Mouse (Mus musculus) cortical plate, adult 2 months (tissue): ENCODE measurements around the gene Gm26661. TPM values are rescaled to one million over a fixed set of nuclear protein-coding genes. Genes with fewer than 3 reads are reported as not detected.

Experiments used
- H3K27ac ChIP-seq: fragments of 200-500 bp; 2 replicates; pipeline ENCODE4 v1.5.1; 2012; ENCODE audit warnings: low read length, control low read depth, inconsistent platforms; ENCODE audit not compliant: insufficient read depth
- H3K4me1 ChIP-seq: fragments of 200-500 bp; 2 replicates; pipeline ENCODE4 v1.6.1; 2011; ENCODE audit warnings: low read length; ENCODE audit not compliant: control insufficient read depth, insufficient read depth
- H3K4me3 ChIP-seq: fragments of 200-500 bp; 2 replicates; pipeline ENCODE4 v1.5.1; 2011; ENCODE audit warnings: mild to moderate bottlenecking, low read length, control low read depth; ENCODE audit not compliant: insufficient read depth
- CTCF ChIP-seq: fragments of 200-500 bp; IDR thresholded peaks from 2 replicates; pipeline ENCODE4 v1.5.1; 2011; ENCODE audit warnings: mild to moderate bottlenecking, control low read depth, low read length; ENCODE audit not compliant: insufficient read depth; ENCODE audit errors: extremely low read depth
- POLR2A ChIP-seq: fragments of 200-500 bp; IDR thresholded peaks from 2 replicates; pipeline ENCODE4 v1.6.1; 2011; ENCODE audit warnings: mild to moderate bottlenecking, low read length, control low read depth; ENCODE audit not compliant: insufficient read depth; ENCODE audit errors: extremely low read depth
- polyA plus RNA-seq: library from polyadenylated mRNA; depleted of rRNA; stranded (reverse); fragments of >200 nt; gene quantifications from 2 replicates; pipeline ENCODE4 v1.2.3, GENCODE M21; 2012

The Gm26661 gene
- polyA plus RNA-seq, 1 experiment = not detected

DNA sequence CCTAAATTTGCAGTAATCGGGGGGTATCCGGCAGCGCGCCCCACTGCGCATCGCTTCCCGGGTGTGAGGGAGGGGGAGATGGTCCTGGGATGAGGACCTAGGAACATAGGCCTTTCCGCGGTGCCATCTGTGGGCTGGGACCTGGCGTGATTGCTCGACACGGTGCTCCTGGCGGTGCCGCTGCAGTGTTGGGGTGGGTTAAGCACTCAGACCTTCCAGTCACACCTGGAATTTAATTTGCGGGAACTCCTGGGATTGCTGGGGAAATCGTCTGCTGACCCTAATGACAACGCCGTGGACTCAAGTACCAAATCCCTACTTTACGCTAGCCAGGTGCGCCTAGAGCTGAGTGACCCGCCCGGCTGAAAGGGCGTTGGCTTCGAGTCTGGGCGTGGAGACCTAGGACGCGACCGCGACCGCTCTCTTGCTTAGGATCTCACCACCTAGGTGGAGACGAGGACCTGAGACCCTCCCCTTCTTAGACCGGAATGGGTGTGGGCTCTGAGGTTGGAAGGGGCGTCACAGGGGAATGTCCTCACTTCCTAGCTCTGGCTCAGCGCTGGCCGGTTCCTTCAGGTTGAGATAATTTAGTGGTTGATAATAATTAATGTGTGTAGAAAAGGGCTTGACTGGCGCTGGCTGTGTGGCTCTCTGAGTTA is 27.2 kb downstream of the Gm26661 start:
- H3K4me1 ChIP-seq = no peaks in the 10 kb centered on the region; the same call in 1 of the 2 replicates
- peak overlapping the region; percentile 79 for H3K4me3 ChIP-seq
- H3K27ac ChIP-seq = no peak overlapping the region
- TF ChIP-seq POLR2A (no peak), CTCF (no peak)

GRCm38 (mm10) chr14:7819446-7819845 is 28.1 kb downstream of the Gm26661 start:
- TF ChIP-seq POLR2A (no peak), CTCF (no peak)
- Histone ChIP-seq H3K27ac (no peak overlapping the region), H3K4me3 (peak overlapping the region; percentile 79), H3K4me1 (peaks cover 2% of the 10 kb centered on the region; the same call in 1 of the 2 replicates)

- Histone ChIP-seq H3K4me3 (no peak overlapping the region), H3K4me1 (peaks cover 8% of the 10 kb centered on the region), H3K27ac (no peak overlapping the region)
- TF ChIP-seq CTCF (no peak), POLR2A (no peak)
Observed at GRCm38 (mm10) chr14:7821341-7821740, 30.0 kb downstream of the Gm26661 start.

- Histone ChIP-seq H3K4me1 (peaks cover 14% of the 10 kb centered on the region), H3K27ac (no peak overlapping the region), H3K4me3 (no peak overlapping the region)
- TF ChIP-seq CTCF = no peak
- TF ChIP-seq POLR2A = no peak
Observed at GRCm38 (mm10) chr14:7822693-7823092, 31.3 kb downstream of the Gm26661 start.

DNA sequence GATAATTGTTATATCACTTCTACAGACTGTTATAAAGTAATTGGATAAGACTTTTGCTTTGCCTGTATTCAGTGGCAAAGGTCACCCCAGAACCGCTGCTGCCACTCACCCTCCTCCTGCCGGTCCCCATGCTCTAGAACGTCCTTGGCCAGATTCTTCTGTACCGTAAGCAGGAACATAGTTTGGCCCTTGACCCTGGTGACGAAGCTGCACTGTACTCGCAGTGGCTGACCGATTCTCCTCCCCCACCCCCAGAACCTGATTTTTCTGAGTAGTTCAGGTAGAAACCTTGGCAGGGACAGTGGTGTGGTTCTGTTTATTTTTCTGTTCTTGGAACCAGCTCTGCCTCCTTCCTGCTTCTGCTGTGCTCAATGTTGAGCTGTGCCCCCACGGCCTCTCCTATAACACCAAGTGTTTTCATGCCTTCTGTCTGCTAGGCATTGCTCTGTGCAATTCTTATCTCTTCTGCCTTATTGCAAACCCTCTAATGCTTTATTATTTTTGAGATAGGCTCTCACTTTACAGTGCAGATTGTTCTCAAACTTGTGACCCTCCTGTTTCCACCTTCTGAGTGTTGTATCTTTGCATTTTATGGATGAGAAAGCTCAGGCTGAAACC is 33.4 kb downstream of the Gm26661 start:
- no peak for TF ChIP-seq POLR2A
- no peak for TF ChIP-seq CTCF
- peaks cover 14% of the 10 kb centered on the region for H3K4me1 ChIP-seq

GRCm38 (mm10) chr14:7826151-7826937 is 35.0 kb downstream of the Gm26661 start:
- H3K4me3 ChIP-seq = no peak overlapping the region
- H3K4me1 ChIP-seq = peaks cover 14% of the 10 kb centered on the region
- TF ChIP-seq POLR2A (no peak), CTCF (no peak)
- H3K27ac ChIP-seq = peak overlapping the region; percentile 76; the same call in 1 of the 2 replicates

More for the DNA sequence above, 33.4 kb downstream of the Gm26661 start:
- Histone ChIP-seq H3K4me3 (no peak overlapping the region), H3K27ac (no peak overlapping the region)

DNA sequence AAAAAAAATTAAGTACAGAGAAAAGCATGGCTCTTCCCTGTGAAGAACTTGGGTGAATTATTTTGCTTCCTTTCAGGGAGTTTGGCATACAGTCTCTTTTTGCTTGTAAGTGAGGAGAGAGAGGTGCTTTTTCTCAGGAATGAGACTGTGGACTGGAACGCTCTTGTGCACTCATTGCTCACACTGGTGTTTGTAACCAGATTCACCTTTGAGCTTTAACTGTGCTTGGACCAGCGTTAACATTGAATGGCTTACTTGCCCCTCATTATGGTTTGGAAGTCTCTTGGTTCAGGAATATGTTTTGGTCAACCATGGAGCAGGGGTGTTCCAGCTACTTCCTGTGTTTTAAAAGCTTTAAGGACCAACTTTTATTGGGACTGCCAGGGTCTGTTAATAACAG is 37.8 kb downstream of the Gm26661 start:
- Histone ChIP-seq H3K27ac (no peak overlapping the region), H3K4me3 (no peak overlapping the region), H3K4me1 (peaks cover 14% of the 10 kb centered on the region)
- no peak for TF ChIP-seq POLR2A
- TF ChIP-seq CTCF = no peak

DNA sequence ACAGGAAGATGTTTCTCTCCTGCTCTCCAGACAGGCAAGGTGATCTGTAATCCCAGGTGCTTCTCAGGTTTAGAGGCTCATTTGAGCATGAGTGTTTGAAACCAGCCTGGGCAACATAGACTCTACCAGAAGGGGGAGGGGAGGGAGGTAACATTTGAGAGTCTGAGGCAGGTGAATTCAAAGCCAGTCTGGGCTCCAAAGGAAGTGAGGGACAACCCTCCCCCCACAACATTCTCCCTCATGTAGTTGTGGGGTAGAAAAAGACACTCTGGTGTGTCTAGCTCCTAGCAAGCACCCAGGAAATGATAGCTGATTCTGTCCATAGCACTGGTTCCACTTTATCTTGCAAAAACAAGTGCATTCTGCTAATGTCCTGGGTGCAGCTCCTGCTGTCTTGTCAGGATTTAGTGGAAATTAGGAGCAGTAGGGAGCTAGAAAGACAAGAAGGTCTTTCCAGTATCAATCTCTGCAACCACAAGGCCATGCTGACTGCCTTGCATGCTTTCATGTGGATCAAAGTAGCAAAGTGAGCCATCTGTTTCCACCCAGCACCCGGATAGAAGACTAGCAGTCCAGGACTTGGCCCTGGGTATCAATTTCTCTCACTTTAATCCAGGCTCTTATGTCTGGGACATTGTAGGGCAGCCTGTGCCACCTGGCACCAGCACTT is 40.5 kb downstream of the Gm26661 start:
- Histone ChIP-seq H3K4me1 (peaks cover 5% of the 10 kb centered on the region), H3K27ac (no peak overlapping the region), H3K4me3 (no peak overlapping the region)
- TF ChIP-seq POLR2A (no peak), CTCF (no peak)

- Histone ChIP-seq H3K4me1 (peaks cover 2% of the 10 kb centered on the region; the same call in 1 of the 2 replicates), H3K27ac (no peak overlapping the region), H3K4me3 (no peak overlapping the region)
- TF ChIP-seq POLR2A = no peak
- TF ChIP-seq CTCF = no peak
Observed at GRCm38 (mm10) chr14:7832440-7832783, 41.0 kb downstream of the Gm26661 start.
